ENCODE assay signal across 23 mouse cellular contexts in the genomic region with DNA sequence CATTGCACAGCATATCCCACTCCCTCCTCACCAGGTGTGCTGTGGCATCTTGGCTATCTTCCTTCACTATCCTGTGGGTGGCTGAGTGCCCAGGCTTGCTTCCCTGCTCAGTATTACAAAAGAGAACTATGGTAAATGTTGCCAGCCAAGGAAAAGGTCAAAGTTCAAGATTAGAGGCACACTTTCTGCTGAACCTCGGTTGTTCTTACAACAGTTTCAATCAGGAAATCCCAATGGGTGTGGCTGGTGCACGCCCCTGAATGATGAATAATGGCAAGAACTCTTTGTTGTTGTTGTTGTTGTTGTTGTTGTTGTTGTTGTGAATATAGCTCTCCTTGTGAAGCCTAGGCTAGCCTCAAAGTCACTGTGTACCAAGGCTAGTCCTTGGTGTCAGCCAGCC. TPM values are rescaled to one million over a fixed set of nuclear protein-coding genes. Genes with fewer than 3 reads are reported as not detected.
DNase-seq lines count a peak whose midpoint lies in the region; ATAC-seq and TF ChIP-seq lines count a peak whose summit lies in the region.
"Had no signal": no experiment of that assay in that cellular context is flagged by ENCODE, and none has a peak within 500 bp of the region (broad histone marks: within the 10 kb centered on the region; RNA-seq: fewer than 3 reads in every experiment).

No protein-coding gene starts in this region.

- DNase-seq in liver, adult 2 months (ENCODE audit: extremely low read depth, low read depth, low spot score): peak; percentile 92
- DNase-seq in R1 (ENCODE audit: low read depth, low spot score): peak; percentile 70
- DNase-seq in induced T-regulatory cell, adult 2 months (ENCODE audit: low read depth): peak; percentile 66
- DNase-seq in kidney, postnatal 4 days: no peak
- no peak for DNase-seq in MN1 (ENCODE audit: low spot score)
- DNase-seq: adrenal gland, adult 8-10 months; B cell, adult 2 months; cerebellum, adult 11 months; cerebellum, postnatal 10 days; heart, postnatal 14 days; kidney, postnatal 10 days; right cerebral cortex, postnatal 25 days had no signal

- no peak overlapping the region for H3K4me3 ChIP-seq in liver, adult 2 months (ENCODE audit: insufficient read depth, low read depth, low read length)
- no peak overlapping the region for H3K4me3 ChIP-seq in liver, embryonic 12.5 days
- H3K4me3 ChIP-seq in kidney, embryonic 14.5 days (ENCODE audit: low read length): no peak overlapping the region
- H3K4me3 ChIP-seq: embryonic facial prominence, embryonic 13.5 days; forebrain, embryonic 15.5 days; hindbrain, embryonic 12.5 days; limb, embryonic 12.5 days; lung, embryonic 15.5 days; midbrain, embryonic 15.5 days had no signal

- WGBS in liver, adult 2 months: 9% methylated on average over 2 of the region's 2 CpGs
- 35% methylated on average over 2 of the region's 2 CpGs for WGBS in liver, embryonic 12.5 days (ENCODE audit: insufficient replicate concordance)
- 74% methylated on average over 2 of the region's 2 CpGs for WGBS in kidney, embryonic 14.5 days

- no peak overlapping the region for H3K4me2 ChIP-seq in liver, embryonic 12.5 days
- no peak overlapping the region for H3K4me2 ChIP-seq in kidney, embryonic 14.5 days (replicated peaks; ENCODE audit: low read depth, low read length)
- H3K4me2 ChIP-seq: embryonic facial prominence, embryonic 13.5 days; forebrain, embryonic 15.5 days; heart, embryonic 11.5 days; hindbrain, embryonic 12.5 days; limb, embryonic 12.5 days; lung, embryonic 15.5 days; midbrain, embryonic 15.5 days had no signal

- ATAC-seq in liver, embryonic 12.5 days: no peak
- ATAC-seq in monocyte, adult 5-6 weeks (replicated peaks; ENCODE audit: insufficient number of reproducible peaks, low FRiP score, low TSS enrichment, poor library complexity, severe bottlenecking): peak; percentile 76
- no peak for ATAC-seq in kidney, embryonic 14.5 days (ENCODE audit: low FRiP score, low TSS enrichment)
- ATAC-seq: forebrain, embryonic 15.5 days; midbrain, embryonic 15.5 days had no signal

- H3K36me3 ChIP-seq in liver, adult 2 months (ENCODE audit: control insufficient read depth, insufficient read depth, low read length): no peaks in the 10 kb centered on the region
- peaks cover 6% of the 10 kb centered on the region for H3K36me3 ChIP-seq in liver, embryonic 12.5 days
- H3K36me3 ChIP-seq in kidney, embryonic 14.5 days (ENCODE audit: control insufficient read depth, insufficient read depth, low read length): no peaks in the 10 kb centered on the region; the same call in 1 of the 2 replicates
- H3K36me3 ChIP-seq: lung, embryonic 15.5 days; midbrain, embryonic 15.5 days had no signal

- no peak for TF ChIP-seq POLR2A in liver, adult 2 months (IDR thresholded peaks at IDR 0.05; ENCODE audit: extremely low read depth, insufficient read depth, low read length)

- no peak overlapping the region for H3K27ac ChIP-seq in liver, adult 2 months (replicated peaks; ENCODE audit: insufficient read depth, low read depth, low read length)
- H3K27ac ChIP-seq in liver, embryonic 12.5 days: no peak overlapping the region
- H3K27ac ChIP-seq in kidney, embryonic 14.5 days (ENCODE audit: low read depth, low read length): no peak overlapping the region
- H3K27ac ChIP-seq: embryonic facial prominence, embryonic 13.5 days; forebrain, embryonic 15.5 days; hindbrain, embryonic 12.5 days; limb, embryonic 12.5 days; liver, embryonic 14.5 days; lung, embryonic 15.5 days; midbrain, embryonic 15.5 days had no signal

- no peak for TF ChIP-seq CTCF in liver, adult 2 months (IDR thresholded peaks at IDR 0.05; ENCODE audit: low read depth, low read length)

- no peaks in the 10 kb centered on the region for H3K27me3 ChIP-seq in liver, adult 2 months (ENCODE audit: control insufficient read depth, insufficient read depth, low read length)
- H3K27me3 ChIP-seq in liver, embryonic 12.5 days (replicated peaks): 0 out of 2 replicates have a peak, but pooled peaks cover 8% of the 10 kb centered on the region
- no peaks in the 10 kb centered on the region for H3K27me3 ChIP-seq in kidney, embryonic 14.5 days (ENCODE audit: control insufficient read depth, insufficient read depth, low read length)
- H3K27me3 ChIP-seq: embryonic facial prominence, embryonic 13.5 days; forebrain, embryonic 15.5 days; hindbrain, embryonic 12.5 days; limb, embryonic 12.5 days; lung, embryonic 15.5 days; midbrain, embryonic 15.5 days had no signal

- peaks cover 7% of the 10 kb centered on the region; the same call in 1 of the 2 replicates for H3K79me2 ChIP-seq in liver, adult 2 months (ENCODE audit: control insufficient read depth, insufficient read depth, low read length)

- H3K9ac ChIP-seq in liver, adult 2 months (ENCODE audit: low read depth, low read length): no peak overlapping the region
- H3K9ac ChIP-seq in liver, embryonic 12.5 days: no peak overlapping the region
- no peak overlapping the region for H3K9ac ChIP-seq in kidney, embryonic 14.5 days (ENCODE audit: low read depth, low read length)
- H3K9ac ChIP-seq: embryonic facial prominence, embryonic 13.5 days; forebrain, embryonic 15.5 days; hindbrain, embryonic 12.5 days; limb, embryonic 12.5 days; liver, embryonic 14.5 days; lung, embryonic 15.5 days; midbrain, embryonic 15.5 days had no signal

- H3K4me1 ChIP-seq in liver, adult 2 months (ENCODE audit: control insufficient read depth, insufficient read depth, low read length): peaks cover 8% of the 10 kb centered on the region
- peaks cover 48% of the 10 kb centered on the region for H3K4me1 ChIP-seq in liver, embryonic 12.5 days
- H3K4me1 ChIP-seq in kidney, embryonic 14.5 days (ENCODE audit: control insufficient read depth, insufficient read depth, low read length): peaks cover 17% of the 10 kb centered on the region

- H3K9me3 ChIP-seq in liver, embryonic 12.5 days (replicated peaks): no peaks in the 10 kb centered on the region
- no peaks in the 10 kb centered on the region for H3K9me3 ChIP-seq in kidney, embryonic 14.5 days (ENCODE audit: control insufficient read depth, low read length)
- H3K9me3 ChIP-seq: embryonic facial prominence, embryonic 13.5 days; forebrain, embryonic 15.5 days; hindbrain, embryonic 12.5 days; limb, embryonic 12.5 days; lung, embryonic 15.5 days; midbrain, embryonic 15.5 days had no signal

RNA-seq across cellular contexts. Expression of gene Atg4d, which starts 3.3 kb away (rescaled TPM):
- 22.3 and 27.3 TPM in 2 replicates for total RNA-seq in liver, adult 2 months (2014; rRNA removed)
- 42.2 and 45.8 TPM in 2 replicates for polyA plus RNA-seq in liver, adult 2 months (2012; rRNA removed)
- polyA plus RNA-seq in liver, embryonic 12.5 days (2016; fragmentation: Nextera tagmentation; extraction: Ambion mirVana): 85.7 and 85.9 TPM in 2 replicates
- total RNA-seq in monocyte, adult 5-6 weeks (2017): 31.7 to 39.6 TPM (median 34.6 TPM) in 3 replicates
- polyA plus RNA-seq in kidney, embryonic 14.5 days (2014; fragmentation: Nextera tagmentation; extraction: Ambion mirVana): 35.5 and 43.7 TPM in 2 replicates

RNA-seq across cellular contexts. Expression of gene S1pr5, which starts 13.6 kb away (rescaled TPM):
- total RNA-seq in liver, adult 2 months (2014; rRNA removed): 3.3 and 4.1 TPM in 2 replicates
- polyA plus RNA-seq in liver, adult 2 months (2012; rRNA removed): 5.3 and 9.9 TPM in 2 replicates
- 0.10 and 0.12 TPM in 2 replicates for polyA plus RNA-seq in liver, embryonic 12.5 days (2016; fragmentation: Nextera tagmentation; extraction: Ambion mirVana)
- total RNA-seq in monocyte, adult 5-6 weeks (2017): 303 to 435 TPM (median 308 TPM) in 3 replicates
- polyA plus RNA-seq in kidney, embryonic 14.5 days (2014; fragmentation: Nextera tagmentation; extraction: Ambion mirVana): 0.07 and 0.19 TPM in 2 replicates

RNA-seq across cellular contexts. Expression of gene Keap1, which starts 22.7 kb away (rescaled TPM):
- total RNA-seq in liver, adult 2 months (2014; rRNA removed): 29.5 and 37.3 TPM in 2 replicates
- polyA plus RNA-seq in liver, adult 2 months (2012; rRNA removed): 69.1 and 76.4 TPM in 2 replicates
- 39.8 and 41.6 TPM in 2 replicates for polyA plus RNA-seq in liver, embryonic 12.5 days (2016; fragmentation: Nextera tagmentation; extraction: Ambion mirVana)
- 21.7 to 32.5 TPM (median 22.1 TPM) in 3 replicates for total RNA-seq in monocyte, adult 5-6 weeks (2017)
- polyA plus RNA-seq in kidney, embryonic 14.5 days (2014; fragmentation: Nextera tagmentation; extraction: Ambion mirVana): 26.8 and 34.2 TPM in 2 replicates

RNA-seq across cellular contexts. Expression of gene Kri1, which starts 25.9 kb away (rescaled TPM):
- total RNA-seq in liver, adult 2 months (2014; rRNA removed): 5.0 and 6.5 TPM in 2 replicates
- polyA plus RNA-seq in liver, adult 2 months (2012; rRNA removed): 6.3 and 9.7 TPM in 2 replicates
- 14.5 and 15.5 TPM in 2 replicates for polyA plus RNA-seq in liver, embryonic 12.5 days (2016; fragmentation: Nextera tagmentation; extraction: Ambion mirVana)
- total RNA-seq in monocyte, adult 5-6 weeks (2017): 91.2 to 154 TPM (median 120 TPM) in 3 replicates
- polyA plus RNA-seq in kidney, embryonic 14.5 days (2014; fragmentation: Nextera tagmentation; extraction: Ambion mirVana): 15.3 and 18.6 TPM in 2 replicates

RNA-seq across cellular contexts. Expression of gene Cdkn2d, which starts 29.4 kb away (rescaled TPM):
- total RNA-seq in liver, adult 2 months (2014; rRNA removed): 3.0 and 3.9 TPM in 2 replicates
- polyA plus RNA-seq in liver, adult 2 months (2012; rRNA removed): 5.1 and 5.2 TPM in 2 replicates
- 87.4 and 88.6 TPM in 2 replicates for polyA plus RNA-seq in liver, embryonic 12.5 days (2016; fragmentation: Nextera tagmentation; extraction: Ambion mirVana)
- total RNA-seq in monocyte, adult 5-6 weeks (2017): 58.8 to 83.6 TPM (median 66.5 TPM) in 3 replicates
- 45.3 and 56.2 TPM in 2 replicates for polyA plus RNA-seq in kidney, embryonic 14.5 days (2014; fragmentation: Nextera tagmentation; extraction: Ambion mirVana)

Comparison
In these comparisons a context has a peak if more than half of its experiments do, and no peak if none do; other contexts are left out.
1. DNase-seq: peak in liver, adult 2 months (single experiment), R1 (single experiment) and induced T-regulatory cell, adult 2 months (single experiment); none in kidney, postnatal 4 days (0 of 2) and MN1 (single experiment).